Mouse (Mus musculus): ENCODE results near the gene Unc79. TPM values are rescaled to one million over a fixed set of nuclear protein-coding genes. Genes with fewer than 3 reads are reported as not detected.

Unc79 gene
- total RNA-seq, 2 experiments from 2014 or later: 0.05 TPM; not detected in 1

GRCm38 (mm10) chr12:103205561-103205960, 256.9 kb downstream of the Unc79 start:
- no peak for DNase-seq

- DNase-seq: no peak
Measured at GRCm38 (mm10) chr12:103209581-103209980, 260.9 kb downstream of the Unc79 start.

GRCm38 (mm10) chr12:103211078-103211477, 262.4 kb downstream of the Unc79 start:
- no peak for DNase-seq

- no peak for DNase-seq
Measured at GRCm38 (mm10) chr12:103213591-103213990, 264.9 kb downstream of the Unc79 start.

- peak; percentile 26 to 48 for DNase-seq
Measured at GRCm38 (mm10) chr12:103214270-103214669, 265.6 kb downstream of the Unc79 start.

- no peak for DNase-seq
Measured at GRCm38 (mm10) chr12:103214797-103215196, 266.1 kb downstream of the Unc79 start.

GRCm38 (mm10) chr12:103215877-103216610, 267.4 kb downstream of the Unc79 start:
- no peak for DNase-seq

- DNase-seq: no peak
Measured at GRCm38 (mm10) chr12:103223671-103224070, 275.0 kb downstream of the Unc79 start.

- DNase-seq: no peak
Measured at GRCm38 (mm10) chr12:103226121-103226520, 277.5 kb downstream of the Unc79 start.

GRCm38 (mm10) chr12:103229058-103229457, 280.4 kb downstream of the Unc79 start:
- DNase-seq: no peak

Small RNA genes lying within 50 kb of the gene (microRNA-seq; reads per million reads assigned to microRNA genes)
- gene Gm44324: 0 reads per million in 2 experiments

Other genes with a start within 250 kb of the Unc79 start
- 10 to 100 TPM in 1 of 2 experiments, 1 to 10 TPM in 1; 9.1 to 12.4 TPM for gene Itpk1, start 243.9 kb upstream of the Unc79 start, total RNA-seq (2021)
- 1 to 10 TPM; 7.5 to 8.5 TPM for gene Moap1, start 205.2 kb upstream of the Unc79 start, total RNA-seq (2021)
- gene Tmem251, start 205.1 kb upstream of the Unc79 start, total RNA-seq (2021): 1 to 10 TPM; 4.6 to 5.1 TPM
- gene Gm28051, start 191.1 kb upstream of the Unc79 start, total RNA-seq (2021): not detected
- 10 to 100 TPM; 12.9 to 13.5 TPM for gene Gon7, start 191.1 kb upstream of the Unc79 start, total RNA-seq (2021)
- 10 to 100 TPM; 26.9 to 27.8 TPM for gene Ubr7, start 190.9 kb upstream of the Unc79 start, total RNA-seq (2021)
- 1 to 10 TPM; 3.8 to 4.1 TPM for gene Gm20604, start 190.2 kb upstream of the Unc79 start, total RNA-seq (2021)
- gene Btbd7, start 70.4 kb upstream of the Unc79 start, total RNA-seq (2021): 10 to 100 TPM; 25.3 to 26.1 TPM
- not detected for gene Cox8c, start 49.5 kb upstream of the Unc79 start, total RNA-seq (2021)